Mouse (Mus musculus): ENCODE measurements around the gene Slc22a3. TPM values are rescaled to one million over a fixed set of nuclear protein-coding genes. Genes with fewer than 3 reads are reported as not detected.

Slc22a3 gene
- total and polyA plus RNA-seq, 3 experiments, result not detected

DNA sequence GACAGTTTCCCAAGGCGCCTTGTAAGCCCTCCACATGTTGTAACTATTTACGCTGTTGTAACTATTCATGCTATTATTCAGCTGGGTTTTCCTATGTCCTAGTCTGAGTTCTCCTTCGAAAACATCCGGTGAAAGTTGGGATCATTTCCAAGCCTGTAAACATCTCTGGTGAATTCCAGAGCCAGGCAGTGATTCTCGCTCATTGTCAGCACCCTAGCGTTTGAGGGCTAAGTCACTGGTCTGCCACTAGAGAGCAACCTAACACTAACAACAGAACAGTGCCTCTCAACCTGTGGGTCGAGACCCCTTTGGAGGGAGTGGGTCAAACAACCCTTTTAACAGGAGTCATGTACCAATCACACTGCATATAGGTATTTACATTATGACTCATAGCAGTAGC, 104.1 kb downstream of the Slc22a3 start:
- Histone ChIP-seq H3K4me1 (ENCODE audit: control insufficient read depth in 1 of 2, insufficient read depth in 2 of 2) (no peaks in the 10 kb centered on the region), H3K27me3 (replicated peaks) (peaks cover 6% of the 10 kb centered on the region), H3K36me3 (replicated peaks in 1 of 2; ENCODE audit: control insufficient read depth in 1 of 2, insufficient read depth in 1 of 2, low read length in 1 of 2) (no peaks in the 10 kb centered on the region), H3K79me2 (replicated peaks; ENCODE audit: control insufficient read depth, extremely low read depth, insufficient read depth, poor library complexity, severe bottlenecking) (no peaks in the 10 kb centered on the region), H3K9ac (ENCODE audit: insufficient read depth, low read depth) (no peak overlapping the region), H3K9me3 (replicated peaks; ENCODE audit: low read length) (peaks cover 7% of the 10 kb centered on the region), H3K27ac (ENCODE audit: insufficient read depth, low read depth) (no peak overlapping the region), H3K4me2 (ENCODE audit: insufficient read depth, low read depth, poor library complexity, severe bottlenecking) (no peak overlapping the region), H3K4me3 (replicated peaks in 1 of 3; ENCODE audit: low read depth in 2 of 3, low read length in 2 of 3, poor library complexity in 1 of 3) (no peak overlapping the region)
- dilution Hi-C loops (cut with MboI; ENCODE audit: extremely low pct_ligation_motif_present, extremely low pct_unique_long_range_greater_than_20kb, low sequenced_read_pairs), result no loop called here
- DNase-seq (ENCODE audit: extremely low read depth), result no peak
- in situ Hi-C loops (cut with MboI; ENCODE audit: low pct_ligation_motif_present, low pct_unique_long_range_greater_than_20kb, low sequenced_read_pairs), result no loop called here
- TF ChIP-seq CTCF (conservative IDR thresholded peaks at IDR 0.05 in 1 of 2, IDR thresholded peaks at IDR 0.05 in 1 of 2; ENCODE audit: low read depth in 2 of 2, low read length in 2 of 2) (peak in 1 of 2 experiments; percentile 32; a peak in 2 of 4 replicates), ZNF384 (IDR thresholded peaks at IDR 0.05; ENCODE audit: low read depth, low read length) (no peak), MXI1 (IDR thresholded peaks at IDR 0.05; ENCODE audit: low read depth, low read length) (no peak), RAD21 (IDR thresholded peaks at IDR 0.05; ENCODE audit: low read depth, low read length) (peak; percentile 18)

DNA sequence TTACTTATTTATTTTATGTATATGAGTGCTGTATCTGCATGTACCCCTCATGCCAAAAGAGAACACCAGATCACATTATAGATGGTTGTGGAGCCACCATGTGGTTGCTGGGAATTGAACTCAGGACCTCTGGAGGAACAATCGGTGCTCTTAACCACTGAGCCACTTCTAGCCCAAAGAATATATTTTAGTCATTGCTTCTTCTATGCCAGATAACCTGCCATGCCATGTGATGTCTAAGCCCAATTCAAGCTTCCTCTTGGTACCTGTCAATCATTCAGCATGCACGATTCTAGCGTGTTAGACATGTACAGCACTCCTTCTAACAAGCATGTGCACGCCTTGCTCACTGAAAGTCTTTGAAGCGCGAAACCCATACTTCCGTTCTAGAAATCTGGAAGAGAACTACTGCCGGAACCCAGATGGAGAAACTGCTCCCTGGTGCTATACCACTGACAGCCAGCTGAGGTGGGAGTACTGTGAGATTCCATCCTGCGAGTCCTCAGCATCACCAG, 111.3 kb downstream of the Slc22a3 start:
- in situ Hi-C loops (cut with MboI; ENCODE audit: low pct_ligation_motif_present, low pct_unique_long_range_greater_than_20kb, low sequenced_read_pairs) (no loop called here), dilution Hi-C loops (cut with MboI; ENCODE audit: extremely low pct_ligation_motif_present, extremely low pct_unique_long_range_greater_than_20kb, low sequenced_read_pairs) (no loop called here)
- Histone ChIP-seq H3K9me3 (replicated peaks; ENCODE audit: low read length) (no peaks in the 10 kb centered on the region), H3K9ac (ENCODE audit: insufficient read depth, low read depth) (no peak overlapping the region), H3K36me3 (replicated peaks in 1 of 2; ENCODE audit: control insufficient read depth in 1 of 2, insufficient read depth in 1 of 2, low read length in 1 of 2) (no peaks in the 10 kb centered on the region), H3K27ac (ENCODE audit: insufficient read depth, low read depth) (no peak overlapping the region), H3K4me1 (ENCODE audit: control insufficient read depth in 1 of 2, insufficient read depth in 2 of 2) (peaks cover 0 to 5% of the 10 kb centered on the region in 2 experiments; a peak in 2 of 4 replicates), H3K27me3 (replicated peaks) (peaks cover 13% of the 10 kb centered on the region), H3K4me2 (ENCODE audit: insufficient read depth, low read depth, poor library complexity, severe bottlenecking) (peak overlapping the region; percentile 60), H3K4me3 (replicated peaks in 1 of 3; ENCODE audit: low read depth in 2 of 3, low read length in 2 of 3, poor library complexity in 1 of 3) (no peak overlapping the region), H3K79me2 (replicated peaks; ENCODE audit: control insufficient read depth, extremely low read depth, insufficient read depth, poor library complexity, severe bottlenecking) (no peaks in the 10 kb centered on the region)
- peak; percentile 33 for DNase-seq (ENCODE audit: extremely low read depth)
- no peak for TF ChIP-seq USF2 (conservative IDR thresholded peaks at IDR 0.05; ENCODE audit: low read depth, low read length)
- no peak; a peak in 1 of 4 replicates for TF ChIP-seq CTCF (conservative IDR thresholded peaks at IDR 0.05 in 1 of 2, IDR thresholded peaks at IDR 0.05 in 1 of 2; ENCODE audit: low read depth in 2 of 2, low read length in 2 of 2)
- TF ChIP-seq HCFC1 (IDR thresholded peaks at IDR 0.05; ENCODE audit: low read depth, low read length), result no peak
- no peak for TF ChIP-seq PAX5 (IDR thresholded peaks at IDR 0.05; ENCODE audit: low read length)
- no peak for TF ChIP-seq JUN (IDR thresholded peaks at IDR 0.05; ENCODE audit: insufficient read depth, low read depth, low read length)
- TF ChIP-seq NELFE (IDR thresholded peaks at IDR 0.05; ENCODE audit: low read depth, low read length), result no peak
- TF ChIP-seq ETS1 (conservative IDR thresholded peaks at IDR 0.05; ENCODE audit: low read depth, low read length), result no peak
- no peak for TF ChIP-seq UBTF (IDR thresholded peaks at IDR 0.05; ENCODE audit: low read depth, low read length)
- no peak for TF ChIP-seq ZNF384 (IDR thresholded peaks at IDR 0.05; ENCODE audit: low read depth, low read length)
- TF ChIP-seq MEF2A (IDR thresholded peaks at IDR 0.05; ENCODE audit: borderline replicate concordance, low read depth, low read length), result no peak
- TF ChIP-seq MAX (IDR thresholded peaks at IDR 0.05; ENCODE audit: low read length), result peak; percentile 67
- TF ChIP-seq ZKSCAN1 (IDR thresholded peaks at IDR 0.05; ENCODE audit: borderline replicate concordance, low read depth, low read length), result no peak
- TF ChIP-seq E2F4 (IDR thresholded peaks at IDR 0.05; ENCODE audit: insufficient replicate concordance, low read depth, low read length), result no peak
- TF ChIP-seq RCOR1 (conservative IDR thresholded peaks at IDR 0.05; ENCODE audit: low read depth, low read length), result no peak
- no peak for TF ChIP-seq KAT2A (IDR thresholded peaks at IDR 0.05; ENCODE audit: insufficient replicate concordance, low read length)
- TF ChIP-seq BHLHE40 (IDR thresholded peaks at IDR 0.05; ENCODE audit: low read depth, low read length), result peak; percentile 71
- 0 out of 2 replicates have a peak, but pooled peaks have one; percentile 39 for TF ChIP-seq MYC (IDR thresholded peaks at IDR 0.05; ENCODE audit: low read depth, low read length)
- TF ChIP-seq IRF4 (IDR thresholded peaks at IDR 0.05; ENCODE audit: low read depth, low read length), result no peak
- TF ChIP-seq ZC3H11A (IDR thresholded peaks at IDR 0.05; ENCODE audit: low read depth, low read length), result no peak
- TF ChIP-seq TBP (conservative IDR thresholded peaks at IDR 0.05; ENCODE audit: low read depth, low read length), result peak; percentile 92
- no peak for TF ChIP-seq MXI1 (IDR thresholded peaks at IDR 0.05; ENCODE audit: low read depth, low read length)
- no peak for TF ChIP-seq MAFK (IDR thresholded peaks at IDR 0.05; ENCODE audit: insufficient replicate concordance, low read length)
- no peak for TF ChIP-seq POLR2AphosphoS2 (IDR thresholded peaks at IDR 0.05; ENCODE audit: low read depth, low read length)
- no peak for TF ChIP-seq POLR2A (IDR thresholded peaks at IDR 0.05; ENCODE audit: low read depth, low read length)
